Mouse (Mus musculus): ENCODE data around the gene Hmgb4.

Gene Hmgb4

DNA sequence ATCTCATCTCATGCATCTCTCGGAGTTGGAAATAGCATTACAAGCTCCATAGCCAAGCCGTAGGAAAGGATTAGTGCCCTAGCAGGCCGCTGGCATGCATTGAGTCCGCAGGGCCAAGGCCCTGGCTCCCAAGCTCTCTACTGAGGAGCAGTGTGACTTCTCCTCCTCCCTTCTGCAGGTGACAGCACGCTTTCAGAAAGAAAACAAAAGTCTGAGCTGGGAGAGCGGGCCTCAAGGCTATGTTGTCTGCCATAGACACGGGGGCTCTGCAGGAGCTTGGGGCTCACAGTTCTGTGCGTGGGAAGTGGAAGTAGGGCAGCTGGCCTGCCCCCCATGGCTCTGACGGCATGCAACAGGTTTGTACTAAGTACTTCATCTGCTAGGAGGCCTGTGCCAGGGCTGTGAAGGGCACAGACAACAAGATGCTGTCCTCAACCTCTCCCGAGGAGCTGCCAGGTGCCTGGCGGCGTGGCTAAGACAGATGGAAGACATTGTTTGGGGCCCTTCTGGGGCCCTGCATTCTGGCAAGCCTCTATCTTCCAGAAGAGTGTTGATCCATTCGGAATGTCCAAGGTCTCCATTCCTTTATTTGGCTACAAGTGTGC, 42.7 kb downstream of the Hmgb4 start:
- DNase-seq: no peak
